Mouse (Mus musculus) kidney, adult 11 months (tissue): ENCODE measurements around the gene Gal3st4.

ENCODE experiments used
- DNase-seq: peaks from one replicate; pipeline ENCODE4 v3.0.0; 2022

Gal3st4 gene

GRCm38 (mm10) chr5:138272409-138272923, at the start of gene Gal3st4:
TSS of gene Gal3st4 (minus strand) at chr5:138272840.
- DNase-seq: no peak

DNA sequence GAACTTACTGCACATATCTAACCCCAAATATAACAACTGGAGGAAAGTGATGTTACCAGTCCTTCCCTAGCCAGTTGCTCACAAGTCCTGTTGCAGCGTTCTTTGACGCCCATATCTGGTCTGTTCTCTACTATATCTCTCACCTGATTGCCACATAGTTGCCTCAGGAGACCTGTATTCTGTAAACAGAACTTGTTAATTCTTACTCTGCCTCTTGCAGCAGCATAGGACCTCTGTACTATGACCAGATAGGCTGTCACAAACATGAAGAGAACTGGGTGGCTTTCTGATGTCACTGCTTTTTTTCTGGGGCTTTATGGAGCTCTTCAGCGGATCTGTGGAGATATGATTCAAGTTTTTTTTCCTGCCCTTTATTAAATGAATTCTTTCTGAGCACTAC, 40.2 kb upstream of the Gal3st4 start:
- DNase-seq: no peak

GRCm38 (mm10) chr5:138299613-138300012, 27.0 kb upstream of the Gal3st4 start:
- no peak for DNase-seq

DNA sequence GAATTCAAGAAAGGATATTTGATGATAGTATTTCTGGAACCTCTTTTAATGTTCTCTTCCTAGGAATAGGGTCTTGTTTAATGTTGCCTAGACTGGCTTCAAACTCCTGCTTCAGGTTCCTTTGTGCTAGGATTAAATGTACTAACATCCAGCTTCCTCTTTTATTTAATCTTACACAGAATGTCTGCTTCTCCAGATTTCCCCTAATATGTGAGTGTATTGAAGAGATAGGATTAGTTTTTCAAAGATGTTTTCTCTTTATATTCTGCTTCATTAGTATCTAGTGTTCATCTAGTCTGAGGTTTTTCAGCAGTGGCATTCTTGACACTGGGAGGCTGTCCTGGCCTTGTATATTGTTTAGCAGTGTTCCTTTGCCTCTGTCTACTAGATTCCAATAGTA, 21.5 kb upstream of the Gal3st4 start:
- no peak for DNase-seq

GRCm38 (mm10) chr5:138291638-138292037, 19.0 kb upstream of the Gal3st4 start:
- DNase-seq: no peak

DNA sequence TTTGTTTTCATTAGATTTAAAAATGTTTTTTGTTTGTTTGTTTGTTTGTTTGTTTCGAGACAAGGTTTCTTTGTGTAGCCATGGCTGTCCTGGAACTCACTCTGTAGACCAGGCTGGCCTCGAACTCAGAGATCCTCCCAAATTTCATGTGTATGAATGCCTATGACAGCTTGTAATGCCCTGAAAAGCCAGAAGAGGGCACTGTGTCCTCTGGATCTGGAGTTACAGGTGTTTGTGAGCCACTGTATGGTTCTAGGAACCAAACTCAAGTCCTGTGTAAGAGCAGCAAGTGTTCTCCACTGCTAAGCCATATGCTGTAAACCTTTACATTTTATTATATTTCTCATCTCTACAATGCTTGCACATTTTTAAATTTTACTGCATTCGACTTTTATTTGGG, 15.2 kb upstream of the Gal3st4 start:
- no peak for DNase-seq

DNA sequence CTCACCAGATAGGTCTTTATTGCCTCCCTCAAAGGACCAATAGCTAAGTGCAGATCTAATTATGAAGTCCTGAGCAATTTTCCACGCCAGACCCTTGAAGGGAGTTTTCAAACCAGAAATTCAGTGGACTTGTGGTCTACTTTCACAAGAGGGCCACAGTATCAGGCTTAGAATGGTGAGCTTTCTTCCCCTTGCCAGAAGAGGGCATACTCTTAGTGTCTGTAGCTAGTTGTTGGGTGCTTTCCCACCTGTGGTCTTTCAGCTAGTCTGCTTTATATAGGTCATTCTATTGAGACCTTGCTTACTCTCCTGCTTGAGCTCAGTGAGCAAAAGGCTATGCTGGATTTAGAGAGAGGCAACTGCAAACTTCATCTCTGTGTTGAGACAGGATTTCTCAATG, 10.9 kb upstream of the Gal3st4 start:
- DNase-seq: no peak

DNA sequence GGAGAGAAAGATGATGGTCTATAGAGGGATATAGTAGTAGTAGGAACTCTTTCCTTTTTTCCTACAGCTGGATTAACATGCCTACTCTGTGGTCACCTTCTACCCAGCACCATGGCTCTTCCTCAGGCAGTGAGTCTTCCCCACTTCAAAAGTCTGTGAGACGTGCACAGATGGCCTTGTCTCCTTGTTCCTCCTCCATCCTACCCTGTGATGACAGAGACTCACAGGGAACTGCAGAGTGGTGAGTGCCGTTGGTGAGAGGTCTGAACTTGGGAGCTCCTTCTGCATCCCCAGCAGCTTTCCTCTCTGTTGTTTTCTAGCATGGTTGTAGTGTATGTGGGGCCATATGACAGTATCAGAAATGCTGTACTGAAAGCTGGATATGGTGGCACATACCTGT, 9.2 kb upstream of the Gal3st4 start:
- no peak for DNase-seq

- no peak for DNase-seq
Observed at GRCm38 (mm10) chr5:138280829-138281228, 8.2 kb upstream of the Gal3st4 start.

DNA sequence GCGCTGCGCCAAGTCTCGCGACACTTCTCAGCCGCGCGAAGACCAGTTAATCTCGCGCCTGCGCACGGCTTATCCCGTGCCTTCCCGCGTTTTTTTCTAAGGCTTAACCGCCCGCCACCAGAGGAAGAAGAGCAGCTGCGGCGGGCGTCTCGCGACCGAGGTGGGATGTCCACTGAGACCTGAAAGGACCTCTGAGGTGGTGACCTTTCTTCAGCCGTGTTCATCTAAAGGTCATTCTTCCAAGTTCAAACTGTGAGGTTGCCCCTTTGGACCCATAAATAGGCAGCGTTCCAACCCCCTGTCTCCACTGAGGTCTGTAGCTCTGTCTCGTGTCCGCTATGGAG, 7.8 kb upstream of the Gal3st4 start:
- no peak for DNase-seq

DNA sequence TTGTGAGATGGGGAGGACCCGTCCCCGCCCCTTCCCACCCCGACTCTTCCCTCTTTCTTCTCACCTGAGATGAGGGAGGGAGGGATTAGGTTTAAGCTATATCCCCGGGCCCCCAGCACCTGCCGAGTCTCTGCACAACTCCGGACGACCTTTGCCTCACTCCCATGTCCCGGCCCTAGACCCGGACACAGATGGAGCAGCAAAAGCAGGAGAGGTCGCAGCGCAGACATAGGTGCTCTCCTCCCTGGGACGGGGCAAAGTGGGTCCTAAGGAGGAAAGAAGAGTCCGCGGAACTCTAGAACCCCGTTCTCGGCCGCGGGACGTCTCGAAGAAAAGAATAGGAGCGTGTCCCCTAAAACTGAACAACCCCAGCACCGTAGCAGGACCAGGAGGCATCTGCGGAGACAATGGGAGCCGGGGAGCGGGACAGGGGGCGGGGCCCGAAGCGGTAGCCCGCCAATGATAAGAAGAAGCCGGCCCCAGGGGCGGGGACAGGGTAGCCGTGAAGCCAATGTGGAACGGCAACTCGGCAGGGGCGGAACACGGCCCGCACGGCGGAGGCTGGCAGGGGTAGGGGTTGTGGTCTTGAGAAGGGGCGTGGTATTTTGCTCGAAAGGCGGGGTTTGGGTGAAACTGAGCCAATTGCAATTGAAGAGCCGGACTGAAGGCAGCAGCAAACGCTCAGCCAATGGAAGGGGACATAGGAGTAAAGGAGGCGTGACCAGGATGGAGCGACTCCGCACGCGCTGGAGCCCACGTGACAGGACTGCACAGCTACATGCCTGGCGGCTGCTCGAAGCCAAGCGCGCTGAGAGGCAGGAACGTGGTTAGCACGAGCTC, 7.2 kb upstream of the Gal3st4 start, which contains the start of the genes Gm43720, Gpc2 and Stag3:
TSS of gene Gm43720 (minus strand) at position 374 of the 840 bp plus-strand sequence.
TSS of gene Gpc2 (minus strand) at position 421 of the 840 bp plus-strand sequence.
TSS of gene Stag3 (plus strand) at position 656 of the 840 bp plus-strand sequence.
- DNase-seq: peak; percentile 76

- DNase-seq: no peak
Observed at GRCm38 (mm10) chr5:138277994-138278393, 5.4 kb upstream of the Gal3st4 start.

DNA sequence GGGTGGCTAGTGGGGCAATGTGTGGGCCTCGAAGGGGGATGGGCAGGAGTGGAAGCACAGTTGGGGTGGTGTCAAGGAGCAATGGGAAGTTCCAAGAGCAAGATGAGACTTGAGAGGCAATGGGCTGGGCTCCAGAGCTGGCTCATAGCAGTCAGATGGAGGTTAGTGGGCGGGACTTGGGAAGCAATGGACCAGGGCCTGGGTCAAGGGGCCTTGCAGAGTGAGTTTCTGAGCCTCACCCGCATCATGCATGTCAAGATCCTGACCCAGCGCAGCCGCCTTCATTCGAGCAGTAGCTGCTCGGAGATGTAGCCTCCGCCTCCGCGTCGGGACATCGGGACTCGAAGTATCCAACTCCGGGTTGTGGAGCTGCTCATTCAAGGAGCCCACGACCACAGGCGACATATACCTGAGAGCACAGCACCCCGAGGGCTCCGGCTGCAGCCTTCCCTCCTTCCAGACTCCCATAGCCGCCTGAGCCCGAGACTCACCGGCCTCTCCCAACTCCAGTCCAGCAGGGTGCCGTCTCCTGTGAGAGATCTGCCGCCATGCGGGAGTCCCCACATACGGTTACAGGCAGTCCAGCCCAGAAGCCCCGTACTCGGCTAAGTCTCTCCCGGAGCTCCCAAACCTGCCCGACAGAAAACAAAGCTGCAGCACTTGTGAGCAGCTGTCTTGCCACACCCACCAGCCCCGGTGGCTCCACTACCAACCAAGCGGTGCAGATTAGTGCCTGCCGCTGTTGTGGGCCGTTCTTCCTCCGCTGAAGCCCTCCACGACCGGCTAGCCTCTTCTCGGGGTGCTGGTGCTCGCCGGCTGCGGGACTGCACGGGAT, 2.8 kb upstream of the Gal3st4 start:
- DNase-seq: peak; percentile 35

GRCm38 (mm10) chr5:138274186-138274585, 1.5 kb upstream of the Gal3st4 start:
- no peak for DNase-seq

GRCm38 (mm10) chr5:138271232-138271631, 1.4 kb downstream of the Gal3st4 start:
- DNase-seq: no peak

GRCm38 (mm10) chr5:138268980-138269379, 3.7 kb downstream of the Gal3st4 start:
- no peak for DNase-seq

- no peak for DNase-seq
Observed at GRCm38 (mm10) chr5:138267114-138267513, 5.5 kb downstream of the Gal3st4 start.

DNA sequence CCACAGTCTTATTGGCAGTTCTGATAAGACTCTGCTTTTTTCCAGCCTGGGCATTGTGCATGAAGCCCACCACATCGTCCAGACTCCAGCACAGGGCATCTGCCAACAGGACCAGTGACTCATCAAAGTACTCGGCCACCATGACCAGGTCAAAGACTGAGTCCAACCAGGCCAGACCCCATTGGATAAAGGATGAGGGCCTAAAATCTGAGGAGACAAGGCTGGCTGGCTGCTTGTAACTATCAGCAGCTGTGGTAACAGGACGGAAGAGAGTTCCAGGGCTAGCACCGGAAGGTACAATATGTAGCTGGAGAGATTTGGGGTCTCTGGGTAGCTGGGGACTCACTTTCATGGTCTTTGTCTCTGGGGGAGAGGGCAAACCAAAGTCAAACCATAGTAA, 6.9 kb downstream of the Gal3st4 start:
- no peak for DNase-seq

- no peak for DNase-seq
Observed at GRCm38 (mm10) chr5:138264207-138264578, 8.4 kb downstream of the Gal3st4 start.

- peak; percentile 88 for DNase-seq
Observed at GRCm38 (mm10) chr5:138263260-138264206, 9.1 kb downstream of the Gal3st4 start, which contains the start of gene BC037034. TSS of gene BC037034 (minus strand) at chr5:138264033.

DNA sequence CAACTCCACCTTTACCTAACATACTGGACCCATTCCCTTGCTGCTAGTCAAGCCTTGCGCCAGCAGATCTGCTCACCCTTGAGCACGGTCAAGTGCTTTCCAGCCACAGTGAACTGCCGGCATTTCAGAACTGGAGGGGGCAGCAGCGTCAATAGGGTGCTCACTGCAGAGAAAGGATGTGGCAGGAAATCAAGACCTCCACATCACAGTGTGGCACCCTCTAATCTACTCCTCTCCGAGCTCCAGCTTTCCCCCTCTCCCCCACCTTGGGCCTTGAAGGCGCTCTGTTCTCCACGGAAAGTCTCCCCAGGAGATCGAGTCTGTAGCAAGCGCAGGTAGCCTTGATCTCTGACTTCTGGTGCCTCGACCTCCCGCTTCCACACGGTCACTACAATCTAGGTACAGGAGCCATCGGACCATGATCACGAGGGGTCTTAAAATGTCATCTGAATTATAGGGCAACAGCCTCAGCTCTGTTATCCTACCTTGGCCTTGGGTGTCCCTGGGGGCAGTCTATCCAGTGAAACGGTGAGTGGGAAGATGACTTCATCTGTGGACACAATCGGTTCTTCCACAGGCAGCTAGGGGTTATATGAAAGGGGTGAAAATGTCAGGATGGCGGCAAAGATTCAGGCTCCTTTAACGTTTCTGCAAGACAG, 9.9 kb downstream of the Gal3st4 start:
- no peak for DNase-seq

- no peak for DNase-seq
Observed at GRCm38 (mm10) chr5:138262001-138262400, 10.6 kb downstream of the Gal3st4 start.
